Mouse (Mus musculus) hindbrain, embryonic 11.5 days (tissue): ENCODE data around the gene Rnf34. TPM values are rescaled to one million over a fixed set of nuclear protein-coding genes. Genes with fewer than 3 reads are reported as not detected.
A peak's percentile ranks its signal among the peaks of the same experiment; 100 is the strongest.

Experiments used
- ATAC-seq: fragments of 200-750 bp; cut with Nextera tagmentation; 2 replicates; pipeline ENCODE4 v1.8.0; 2017; ENCODE audit warnings: mild to moderate bottlenecking, moderate TSS enrichment, moderate library complexity; ENCODE audit not compliant: low FRiP score
- DNase-seq: peaks from one replicate; pipeline ENCODE4 v3.0.0-alpha.2; 2015; ENCODE audit warnings: low spot score
- H3K27ac ChIP-seq: fragments of 300-500 bp; sonication (generic); 2 replicates; pipeline ENCODE4 v1.5.1; 2014; ENCODE audit warnings: mild to moderate bottlenecking, low read depth, low read length
- H3K27me3 ChIP-seq: fragments of 300-500 bp; sonication (generic); 2 replicates; pipeline ENCODE4 v1.6.1; 2014; ENCODE audit warnings: mild to moderate bottlenecking, low read length, moderate library complexity, mixed read lengths; ENCODE audit not compliant: control insufficient read depth, insufficient read depth
- H3K36me3 ChIP-seq: fragments of 300-500 bp; sonication (generic); 2 replicates; pipeline ENCODE4 v1.6.1; 2014; ENCODE audit warnings: mild to moderate bottlenecking, low read length, moderate library complexity, mixed read lengths; ENCODE audit not compliant: control insufficient read depth, insufficient read depth
- H3K4me1 ChIP-seq: fragments of 300-500 bp; sonication (generic); replicated peaks from 2 replicates; pipeline ENCODE4 v1.6.1; 2014; ENCODE audit warnings: low read length, mixed read lengths; ENCODE audit not compliant: control insufficient read depth, insufficient read depth
- H3K4me2 ChIP-seq: fragments of 300-500 bp; sonication (generic); replicated peaks from 2 replicates; pipeline ENCODE4 v1.6.1; 2014; ENCODE audit warnings: mild to moderate bottlenecking, low read depth, low read length
- H3K4me3 ChIP-seq: fragments of 300-500 bp; sonication (generic); 2 replicates; pipeline ENCODE4 v1.5.1; 2014; ENCODE audit warnings: low read depth, low read length
- H3K9ac ChIP-seq: fragments of 300-500 bp; sonication (generic); 2 replicates; pipeline ENCODE4 v1.6.1; 2014; ENCODE audit warnings: low read depth, low read length
- H3K9me3 ChIP-seq: fragments of 300-500 bp; sonication (generic); 2 replicates; pipeline ENCODE4 v1.6.1; 2016; ENCODE audit warnings: low read length; ENCODE audit not compliant: control insufficient read depth
- WGBS: fragments of 180-500 bp; shearing (Covaris S2); extraction: QIAGEN DNeasy Blood & Tissue Kit; methylation state at CpG from one replicate; pipeline ENCODE4 v1.1.7; 2014; 5-methylcytosine and 5-hydroxymethylcytosine counted together
- polyA plus RNA-seq: library from polyadenylated mRNA; unstranded; fragments of >200 nt; fragmentation: Nextera tagmentation; extraction: Ambion mirVana; gene quantifications from 2 replicates; pipeline ENCODE4 v1.2.1, GENCODE M21; 2014

Rnf34 gene
- polyA plus RNA-seq, 1 experiment from 2014 or later: 61.5 TPM

- no peaks in the 10 kb centered on the region for H3K4me1 ChIP-seq
- no peaks in the 10 kb centered on the region for H3K36me3 ChIP-seq
- WGBS: 56% methylated on average over 2 of the region's 2 CpGs
- ATAC-seq (no peak), DNase-seq (no peak)
- no peak overlapping the region for H3K4me2 ChIP-seq
- no peak overlapping the region for H3K9ac ChIP-seq
- H3K27ac ChIP-seq: no peak overlapping the region
- H3K27me3 ChIP-seq: no peaks in the 10 kb centered on the region
- H3K4me3 ChIP-seq: no peak overlapping the region
- H3K9me3 ChIP-seq: no peaks in the 10 kb centered on the region
Observed at GRCm38 (mm10) chr5:122890396-122890795, 40.5 kb downstream of the Rnf34 start.

GRCm38 (mm10) chr5:122893270-122893669 lies 43.4 kb downstream of the Rnf34 start:
- Histone ChIP-seq H3K27me3 (no peaks in the 10 kb centered on the region), H3K27ac (no peak overlapping the region), H3K9me3 (no peaks in the 10 kb centered on the region), H3K9ac (no peak overlapping the region), H3K4me2 (no peak overlapping the region), H3K4me1 (no peaks in the 10 kb centered on the region), H3K36me3 (no peaks in the 10 kb centered on the region), H3K4me3 (no peak overlapping the region)
- DNase-seq (no peak), ATAC-seq (no peak)
- 92% methylated on average over 6 of the region's 6 CpGs for whole genome bisulfite sequencing

GRCm38 (mm10) chr5:122894007-122894637 lies 44.3 kb downstream of the Rnf34 start:
- H3K4me2 ChIP-seq: no peak overlapping the region
- H3K4me3 ChIP-seq: no peak overlapping the region
- WGBS: 97% methylated on average over 5 of the region's 5 CpGs
- H3K9ac ChIP-seq: no peak overlapping the region
- H3K27me3 ChIP-seq: no peaks in the 10 kb centered on the region
- H3K4me1 ChIP-seq: peaks cover 4% of the 10 kb centered on the region; the same call in 1 of the 2 replicates
- no peaks in the 10 kb centered on the region for H3K9me3 ChIP-seq
- H3K27ac ChIP-seq: no peak overlapping the region
- peak; percentile 75 for DNase-seq
- H3K36me3 ChIP-seq: no peaks in the 10 kb centered on the region
- ATAC-seq: no peak

- 77% methylated on average over 4 of the region's 4 CpGs for WGBS
- ATAC-seq (no peak), DNase-seq (no peak)
- no peak overlapping the region for H3K4me3 ChIP-seq
- no peaks in the 10 kb centered on the region for H3K9me3 ChIP-seq
- H3K4me1 ChIP-seq: peaks cover 4% of the 10 kb centered on the region; the same call in 1 of the 2 replicates
- H3K9ac ChIP-seq: no peak overlapping the region
- H3K4me2 ChIP-seq: no peak overlapping the region
- no peaks in the 10 kb centered on the region for H3K27me3 ChIP-seq
- no peaks in the 10 kb centered on the region for H3K36me3 ChIP-seq
- H3K27ac ChIP-seq: no peak overlapping the region
Observed at GRCm38 (mm10) chr5:122894821-122895220, 45.0 kb downstream of the Rnf34 start.

GRCm38 (mm10) chr5:122898153-122898552 lies 48.3 kb downstream of the Rnf34 start:
- Histone ChIP-seq H3K4me1 (peaks cover 4% of the 10 kb centered on the region; the same call in 1 of the 2 replicates), H3K9ac (no peak overlapping the region), H3K27me3 (no peaks in the 10 kb centered on the region), H3K4me2 (no peak overlapping the region; the same call in 1 of the 2 replicates), H3K36me3 (no peaks in the 10 kb centered on the region), H3K27ac (no peak overlapping the region), H3K9me3 (no peaks in the 10 kb centered on the region), H3K4me3 (no peak overlapping the region)
- 91% methylated on average over 6 of the region's 6 CpGs for WGBS
- DNase-seq (no peak), ATAC-seq (no peak)

GRCm38 (mm10) chr5:122898963-122899776 lies 49.3 kb downstream of the Rnf34 start:
- DNase-seq (peak; percentile 62), ATAC-seq (no peak)
- Histone ChIP-seq H3K4me2 (peak overlapping the region; percentile 73), H3K9me3 (no peaks in the 10 kb centered on the region), H3K27ac (peak overlapping the region; percentile 92), H3K4me1 (peaks cover 4% of the 10 kb centered on the region; the same call in 1 of the 2 replicates), H3K36me3 (no peaks in the 10 kb centered on the region), H3K27me3 (no peaks in the 10 kb centered on the region), H3K9ac (peak overlapping the region; percentile 92), H3K4me3 (peak overlapping the region; percentile 84)
- WGBS: 5% methylated on average over 45 of the region's 45 CpGs

GRCm38 (mm10) chr5:122899777-122900557 lies 50.1 kb downstream of the Rnf34 start:
- 0% methylated on average over 74 of the region's 120 CpGs for WGBS
- Histone ChIP-seq H3K36me3 (no peaks in the 10 kb centered on the region), H3K4me3 (peak overlapping the region; percentile 84), H3K4me1 (peaks cover 4% of the 10 kb centered on the region; the same call in 1 of the 2 replicates), H3K9ac (peak overlapping the region; percentile 92), H3K27me3 (no peaks in the 10 kb centered on the region), H3K4me2 (peak overlapping the region; percentile 73), H3K27ac (peak overlapping the region; percentile 92), H3K9me3 (no peaks in the 10 kb centered on the region)
- ATAC-seq (peak; percentile 98), DNase-seq (peak; percentile 95)

GRCm38 (mm10) chr5:122900558-122901171 lies 50.8 kb downstream of the Rnf34 start:
- DNase-seq (no peak), ATAC-seq (peak; percentile 5; the same call in 1 of the 2 replicates)
- peak overlapping the region; percentile 92 for H3K27ac ChIP-seq

More at GRCm38 (mm10) chr5:122900558-122901171, 50.8 kb downstream of the Rnf34 start:
- Histone ChIP-seq H3K27me3 (no peaks in the 10 kb centered on the region), H3K9me3 (no peaks in the 10 kb centered on the region), H3K4me1 (peaks cover 4% of the 10 kb centered on the region; the same call in 1 of the 2 replicates), H3K4me3 (peak overlapping the region; percentile 84), H3K9ac (peak overlapping the region; percentile 92), H3K36me3 (no peaks in the 10 kb centered on the region), H3K4me2 (peak overlapping the region; percentile 73)
- WGBS: 3% methylated on average over 33 of the region's 33 CpGs
